Mouse (Mus musculus) kidney, adult 9 months (tissue): Measurements from ENCODE around the gene Syt2.

Experiments used
- DNase-seq: peaks from one replicate; pipeline ENCODE4 v3.0.0; 2022

Syt2 gene

GRCm38 (mm10) chr1:134747236-134748174, 101.0 kb downstream of the Syt2 start:
- DNase-seq, result peak; percentile 33

GRCm38 (mm10) chr1:134749889-134750288, 103.4 kb downstream of the Syt2 start:
- no peak for DNase-seq

DNA sequence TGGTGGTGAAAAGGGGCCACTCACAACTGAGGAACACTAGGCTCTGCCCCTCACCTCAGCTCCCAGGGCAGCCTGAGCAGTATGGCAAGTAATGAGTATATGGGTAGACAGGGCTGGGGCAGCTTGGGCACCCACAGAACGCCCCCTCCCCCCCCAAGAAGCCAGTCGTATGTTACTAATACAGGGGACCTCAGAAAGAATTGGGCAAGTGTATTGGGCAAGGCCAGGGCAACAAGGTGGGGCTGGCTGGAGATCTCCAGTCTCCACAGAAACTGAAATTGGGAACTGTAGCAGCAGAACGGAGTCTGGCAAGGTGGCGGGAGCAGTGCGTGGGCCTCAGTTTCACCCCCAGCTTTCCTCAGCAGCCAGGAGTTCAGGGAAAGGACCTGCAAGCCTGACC, 106.0 kb downstream of the Syt2 start:
- no peak for DNase-seq

DNA sequence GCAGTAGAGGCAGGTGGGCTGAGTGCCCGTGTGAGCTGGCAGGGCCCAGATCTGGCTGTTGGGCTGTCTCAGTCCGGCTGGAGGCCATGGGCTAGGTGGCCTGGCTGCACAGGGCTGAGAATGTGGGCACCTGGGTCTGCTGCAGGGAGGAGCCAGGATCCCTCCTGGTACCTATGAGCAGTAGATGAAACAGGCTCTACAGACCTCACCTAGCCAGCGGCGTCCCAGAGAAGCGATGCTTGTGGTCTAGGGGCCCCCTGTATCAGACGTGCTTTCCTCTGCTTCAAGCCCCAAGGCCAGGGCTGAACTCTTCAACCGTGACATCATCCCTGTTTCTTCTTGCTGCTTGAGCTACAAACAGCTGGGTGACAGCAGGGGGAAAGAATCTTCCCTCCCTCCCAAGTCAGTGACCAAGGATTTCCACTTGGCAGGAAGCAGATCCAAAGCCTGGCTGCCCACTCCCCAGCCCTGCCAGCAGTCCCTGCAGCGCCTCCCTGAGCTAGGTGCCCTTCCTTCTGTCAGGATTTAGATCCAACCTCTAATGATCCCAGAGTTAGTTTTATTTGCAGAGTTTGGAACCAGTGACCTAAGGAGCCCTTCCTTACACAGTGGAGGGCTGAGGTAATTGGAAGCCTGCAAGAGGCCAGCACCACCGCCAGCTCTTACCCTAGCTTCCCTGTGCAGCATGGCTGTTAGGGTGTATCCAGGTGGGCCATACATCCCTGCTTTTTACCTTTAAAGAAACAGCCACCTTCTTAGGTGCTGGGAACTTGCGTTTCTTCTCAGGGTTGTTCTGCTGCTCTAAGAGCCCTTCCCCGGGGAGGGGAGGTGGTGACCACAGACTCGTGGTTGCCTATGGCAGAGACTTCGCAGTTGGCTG, 107.5 kb downstream of the Syt2 start:
- DNase-seq, result no peak

- no peak for DNase-seq
Observed at GRCm38 (mm10) chr1:134754818-134755217, 108.3 kb downstream of the Syt2 start.

DNA sequence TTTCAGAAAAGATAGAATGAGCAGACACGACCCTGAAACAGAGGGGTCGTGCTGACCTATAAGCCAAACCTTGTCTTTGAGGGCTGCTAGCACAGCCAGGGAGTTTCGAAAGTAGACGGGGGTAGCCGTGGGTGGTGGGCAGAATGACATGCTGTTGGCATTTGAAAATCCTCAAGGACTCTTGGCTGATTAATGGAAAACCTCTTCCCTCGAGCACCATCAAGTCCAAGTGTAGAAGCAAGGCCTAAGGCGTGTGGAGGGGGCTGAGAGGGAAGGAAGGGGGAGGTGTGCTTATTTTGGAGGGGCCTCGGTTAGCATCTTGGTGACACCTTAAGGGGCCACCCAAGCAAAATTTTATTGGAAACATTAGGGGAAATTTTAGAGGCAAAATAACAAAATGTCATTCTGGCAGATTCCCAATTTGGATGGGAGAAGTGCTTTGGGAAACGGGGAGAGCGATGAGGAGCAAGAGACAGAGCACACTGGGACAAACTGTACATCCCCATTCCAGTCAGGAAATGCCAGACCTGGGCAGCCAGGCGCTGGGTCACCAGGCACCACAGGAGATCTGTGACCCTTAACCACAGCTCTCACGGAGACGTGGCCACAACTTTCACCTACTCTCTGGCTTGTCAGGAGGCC, 109.2 kb downstream of the Syt2 start:
- DNase-seq, result no peak

DNA sequence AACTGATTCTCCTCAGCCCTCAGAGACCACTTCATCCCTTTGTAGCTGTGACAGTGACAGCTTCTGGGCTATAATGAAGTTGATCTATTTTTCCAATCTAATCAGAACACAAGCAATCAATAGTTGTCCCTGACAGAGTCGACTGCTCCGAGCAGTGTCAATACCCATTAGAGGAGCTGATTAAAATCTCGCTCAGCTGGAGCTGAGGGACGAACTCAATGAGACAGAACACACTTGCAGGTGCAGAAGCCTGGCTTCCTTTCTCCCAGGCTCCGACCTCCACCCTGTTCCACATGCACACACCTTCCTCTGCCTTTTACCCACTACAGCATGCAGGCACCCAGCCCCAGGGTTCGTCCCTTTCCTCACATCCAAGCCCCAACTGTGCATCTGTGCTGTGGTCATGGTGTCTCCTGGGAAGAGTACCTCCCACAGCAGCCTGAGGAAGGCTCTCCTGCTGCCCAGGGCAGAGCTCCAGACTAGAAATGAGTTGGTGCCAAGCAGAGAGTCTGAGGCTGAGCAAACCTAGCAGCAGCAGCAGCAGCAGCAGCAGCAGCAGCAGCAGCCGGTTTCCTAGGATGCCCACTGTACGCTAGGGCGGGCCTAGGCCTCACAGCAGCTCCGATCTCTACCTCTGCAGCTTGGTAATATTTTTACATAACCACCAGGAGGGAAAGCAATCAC, 109.9 kb downstream of the Syt2 start:
- DNase-seq, result no peak

GRCm38 (mm10) chr1:134757230-134757629, 110.8 kb downstream of the Syt2 start:
- DNase-seq, result no peak

DNA sequence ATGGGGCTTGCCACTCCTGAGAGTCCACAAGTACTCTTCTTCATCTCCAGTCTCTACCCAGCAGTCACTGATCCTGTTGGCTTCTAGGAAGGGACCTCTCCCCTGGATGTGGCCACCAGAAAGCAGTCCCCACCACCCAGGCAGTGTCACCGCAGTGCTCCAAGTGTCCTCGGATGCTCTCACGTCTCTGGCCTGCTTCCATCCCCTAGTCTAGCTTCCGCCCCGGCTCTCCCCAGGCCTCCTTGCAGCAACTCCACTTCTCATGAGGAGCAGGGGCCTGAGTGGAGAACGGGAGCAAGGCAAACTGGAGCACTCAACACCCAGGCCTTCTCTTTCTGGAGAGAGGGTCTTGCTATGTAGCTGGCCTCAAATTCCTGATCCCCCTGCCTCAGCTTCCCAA, 112.7 kb downstream of the Syt2 start:
- no peak for DNase-seq

- DNase-seq, result no peak
Observed at GRCm38 (mm10) chr1:134760642-134761041, 114.2 kb downstream of the Syt2 start.

GRCm38 (mm10) chr1:134761534-134761933, 115.1 kb downstream of the Syt2 start:
- DNase-seq, result no peak

- no peak for DNase-seq
Observed at GRCm38 (mm10) chr1:134763250-134763649, 116.8 kb downstream of the Syt2 start.

GRCm38 (mm10) chr1:134763776-134764438, 117.4 kb downstream of the Syt2 start:
- DNase-seq, result no peak

- no peak for DNase-seq
Observed at GRCm38 (mm10) chr1:134764831-134765458, 118.5 kb downstream of the Syt2 start.

DNA sequence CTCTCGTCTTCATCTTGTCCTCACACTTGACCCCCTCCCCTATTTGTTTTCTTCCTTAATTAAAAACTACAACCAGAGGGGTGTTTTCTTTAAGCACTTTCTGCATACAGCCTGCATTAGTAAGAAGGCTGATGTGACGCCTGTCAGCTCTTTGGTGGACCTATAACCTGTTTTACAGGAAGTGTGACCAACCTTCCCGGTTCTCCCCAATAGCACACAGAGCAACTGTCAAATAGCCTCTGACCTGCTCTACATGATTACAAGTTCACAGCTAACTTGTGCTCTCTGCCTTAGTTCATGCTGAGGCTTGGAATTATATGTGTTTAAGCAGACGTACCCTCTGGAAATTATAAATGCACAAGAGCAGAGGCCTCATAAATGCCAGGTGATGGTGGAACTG, 120.0 kb downstream of the Syt2 start:
- DNase-seq, result no peak

- DNase-seq, result no peak
Observed at GRCm38 (mm10) chr1:134770312-134770711, 123.8 kb downstream of the Syt2 start.

DNA sequence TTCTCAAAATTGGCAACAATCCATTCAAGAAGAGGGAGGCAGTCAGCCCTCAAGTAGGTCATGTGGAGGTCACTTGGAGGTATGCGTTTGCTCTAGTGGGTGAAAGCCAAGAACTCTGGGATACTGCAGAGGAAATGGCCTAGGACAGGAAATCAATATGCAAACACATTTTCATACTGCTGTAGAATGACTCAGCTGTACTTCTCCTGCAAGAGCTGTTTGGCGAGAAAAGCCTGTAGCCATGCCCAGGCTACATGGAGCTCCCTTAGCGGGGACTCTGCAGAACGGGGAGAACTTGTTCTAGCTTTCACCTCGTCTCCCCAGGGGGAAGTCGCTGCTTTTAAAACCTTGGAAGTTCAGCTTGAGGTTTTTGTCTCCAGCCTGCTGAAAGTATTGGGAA, 124.9 kb downstream of the Syt2 start:
- DNase-seq, result peak; percentile 70

DNA sequence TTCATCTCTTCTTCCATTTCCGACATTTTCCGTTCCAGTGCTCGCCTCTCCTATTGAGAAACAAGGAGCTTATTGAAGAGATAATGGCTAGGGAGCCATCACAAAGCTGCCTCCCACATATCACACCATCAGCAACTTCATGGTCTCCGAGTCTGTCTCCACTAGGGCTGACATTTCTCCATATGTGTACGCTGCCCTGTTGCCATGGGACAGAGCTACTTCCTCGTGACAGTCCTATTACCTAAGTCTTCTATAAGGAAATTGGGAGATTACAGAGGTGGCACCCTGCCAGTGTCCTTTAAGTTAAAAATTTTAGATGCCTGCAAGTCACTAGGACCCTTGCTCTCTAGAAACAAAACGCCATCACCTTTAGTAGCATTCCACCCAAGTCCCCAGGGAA, 125.5 kb downstream of the Syt2 start:
- DNase-seq, result no peak

- DNase-seq, result no peak
Observed at GRCm38 (mm10) chr1:134772821-134773220, 126.3 kb downstream of the Syt2 start.

DNA sequence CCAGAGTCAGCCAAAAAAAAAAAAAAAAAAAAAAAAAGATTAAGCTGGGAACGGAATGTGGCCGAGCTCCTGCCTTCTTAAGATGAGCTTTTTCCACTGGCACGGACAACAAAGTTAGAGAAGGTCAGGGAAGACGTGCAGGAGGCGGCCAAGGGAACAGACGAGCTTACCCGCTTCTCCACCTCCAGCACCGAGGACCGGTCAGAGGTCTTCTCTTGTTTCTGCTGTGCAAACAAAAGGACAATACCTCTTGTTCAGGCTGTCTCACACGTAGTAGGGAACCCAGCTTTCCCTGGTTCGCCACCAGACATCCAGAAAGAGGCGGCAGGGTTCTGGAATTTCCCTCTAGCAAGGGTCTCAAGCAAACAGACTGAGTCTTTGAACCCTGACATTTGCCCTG, 126.8 kb downstream of the Syt2 start:
- DNase-seq, result no peak

DNA sequence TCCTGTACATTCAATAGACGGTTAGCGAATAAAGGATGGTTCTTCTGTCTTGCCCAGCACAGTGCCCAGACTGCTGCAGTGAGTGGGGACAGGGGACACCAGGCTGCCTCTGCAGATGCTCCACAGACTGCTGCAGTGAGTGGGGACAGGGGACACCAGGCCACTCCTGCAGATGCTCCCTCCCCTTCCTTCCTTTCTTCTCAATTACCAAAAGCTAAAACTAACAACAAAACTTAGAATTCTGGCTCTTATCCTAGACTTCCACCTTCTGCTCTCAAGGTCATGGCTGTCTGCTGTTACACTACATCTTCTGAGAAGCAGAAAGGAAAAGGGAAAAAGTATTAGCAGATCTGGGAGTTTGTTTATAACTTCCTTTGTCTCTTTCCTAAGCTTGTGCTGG, 127.8 kb downstream of the Syt2 start:
- peak; percentile 37 for DNase-seq
